Mouse (Mus musculus): ENCODE measurements around the gene Cdh22.

Gene Cdh22

GRCm38 (mm10) chr2:165086634-165087033 is 148.0 kb downstream of the Cdh22 start:
- no peak for DNase-seq (ENCODE audit: low spot score)

GRCm38 (mm10) chr2:165081257-165081656 is 153.4 kb downstream of the Cdh22 start:
- no peak for DNase-seq (ENCODE audit: low spot score)

GRCm38 (mm10) chr2:165080657-165081056 is 154.0 kb downstream of the Cdh22 start:
- no peak for DNase-seq (ENCODE audit: low spot score)

GRCm38 (mm10) chr2:165078605-165079004 is 156.0 kb downstream of the Cdh22 start:
- DNase-seq (ENCODE audit: low spot score) = no peak

- no peak for DNase-seq (ENCODE audit: low spot score)
Observed at GRCm38 (mm10) chr2:165078045-165078444, 156.6 kb downstream of the Cdh22 start.

- peak; percentile 20 for DNase-seq (ENCODE audit: low spot score)
Observed at GRCm38 (mm10) chr2:165077055-165077454, 157.6 kb downstream of the Cdh22 start.

- DNase-seq (ENCODE audit: low spot score) = peak; percentile 88
Observed at GRCm38 (mm10) chr2:165074937-165075336, 159.7 kb downstream of the Cdh22 start.

- DNase-seq (ENCODE audit: low spot score) = no peak
Observed at GRCm38 (mm10) chr2:165074081-165074884, 160.4 kb downstream of the Cdh22 start.

GRCm38 (mm10) chr2:165073381-165073781 is 161.3 kb downstream of the Cdh22 start:
- no peak for DNase-seq (ENCODE audit: low spot score)

GRCm38 (mm10) chr2:165070096-165070816 is 164.4 kb downstream of the Cdh22 start:
- peak; percentile 86 for DNase-seq (ENCODE audit: low spot score)

GRCm38 (mm10) chr2:165068806-165069205 is 165.8 kb downstream of the Cdh22 start:
- DNase-seq (ENCODE audit: low spot score) = no peak

- no peak for DNase-seq (ENCODE audit: low spot score)
Observed at GRCm38 (mm10) chr2:165064489-165064888, 170.2 kb downstream of the Cdh22 start.

- no peak for DNase-seq (ENCODE audit: low spot score)
Observed at GRCm38 (mm10) chr2:165061638-165062433, 172.8 kb downstream of the Cdh22 start.

All from embryo, embryonic 10.5 days (tissue).